Mouse (Mus musculus) lung, adult 2 months (tissue): Measurements from ENCODE around the gene Kcnj14.

Experiments
- CTCF ChIP-seq: fragments of 200-500 bp; IDR thresholded peaks from 2 replicates; pipeline ENCODE4 v1.5.1; 2011; ENCODE audit warnings: mild to moderate bottlenecking, low read length, control low read depth; ENCODE audit not compliant: insufficient read depth
- POLR2A ChIP-seq: fragments of 200-500 bp; IDR thresholded peaks from 2 replicates; pipeline ENCODE4 v1.6.1; 2011; ENCODE audit warnings: low read depth, mild to moderate bottlenecking, control low read depth, low read length, borderline replicate concordance; ENCODE audit errors: extremely low read depth

DNA sequence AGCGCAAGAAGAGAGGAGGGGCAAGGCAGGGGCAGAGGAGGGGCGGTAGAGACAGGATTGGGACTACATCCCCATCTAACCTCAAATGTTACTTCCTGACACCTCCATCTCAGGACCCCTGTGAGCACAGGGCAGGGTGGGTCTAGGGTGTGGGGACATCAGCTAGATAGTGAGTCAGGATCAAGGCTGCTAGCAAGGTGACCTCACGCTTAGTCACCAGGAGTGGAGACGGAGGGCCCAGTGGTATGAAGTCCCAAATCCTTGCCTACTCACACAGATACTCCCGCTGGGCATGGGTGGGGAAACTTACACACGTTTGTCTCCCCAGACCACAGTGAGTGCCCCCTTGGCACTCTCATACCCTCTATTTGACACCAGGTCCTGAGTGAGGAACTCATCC, 22.0 kb downstream of the Kcnj14 start:
- TF ChIP-seq POLR2A (no peak), CTCF (no peak)
